Comparison of ENCODE assay signal across 20 mouse cellular contexts in the genomic region with DNA sequence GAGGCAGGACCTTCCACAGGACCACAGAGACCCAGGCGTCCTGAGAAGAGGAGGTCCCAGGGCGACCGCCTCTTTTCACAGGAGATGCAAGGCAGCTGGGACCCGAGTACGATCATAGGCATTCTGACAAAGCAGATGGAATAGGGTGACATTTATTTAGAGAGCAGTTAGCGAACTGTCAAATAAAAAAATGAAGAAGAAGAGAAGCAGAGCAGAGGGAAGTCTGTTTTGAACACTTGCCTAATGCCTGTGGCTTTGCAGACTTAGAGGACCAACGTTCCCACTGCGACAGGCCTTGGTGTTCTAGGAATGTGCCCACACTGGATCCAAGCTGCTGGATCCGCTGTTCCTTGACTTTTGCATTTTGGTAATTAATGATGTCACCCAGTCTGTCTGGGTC.
DNase-seq lines count a peak whose midpoint lies in the region; ATAC-seq and TF ChIP-seq lines count a peak whose summit lies in the region.
"Had no signal": no experiment of that assay in that cellular context is flagged by ENCODE, and none has a peak within 500 bp of the region (broad histone marks: within the 10 kb centered on the region; RNA-seq: fewer than 3 reads in every experiment).

No protein-coding gene starts in this region.

- no peak for ATAC-seq in intestine, embryonic 14.5 days (replicated peaks; ENCODE audit: low FRiP score, low TSS enrichment, low read depth)
- ATAC-seq in intestine, embryonic 16.5 days = no peak
- ATAC-seq: Patski had no signal

- no peaks in the 10 kb centered on the region for H3K9me3 ChIP-seq in intestine, embryonic 14.5 days (ENCODE audit: control insufficient read depth, low read length)
- no peaks in the 10 kb centered on the region for H3K9me3 ChIP-seq in intestine, embryonic 16.5 days (ENCODE audit: control insufficient read depth, low read length)
- H3K9me3 ChIP-seq: hindbrain, embryonic 15.5 days; neural tube, embryonic 12.5 days had no signal

- DNase-seq in intestine, embryonic 14.5 days (ENCODE audit: low spot score) = peak; percentile 51
- peak in 1 of 2 experiments; percentile 28 for DNase-seq in layer of hippocampus, adult 2 months (ENCODE audit: low spot score in 2 of 2)
- DNase-seq in layer of hippocampus, adult 9-10 months (ENCODE audit: low spot score) = no peak
- peak; percentile 10 for DNase-seq in Muller cell, postnatal 12 days (ENCODE audit: inconsistent ontology term)
- DNase-seq in lung, postnatal 25 days (ENCODE audit: low spot score) = peak; percentile 2
- DNase-seq in spleen, postnatal 14 days (ENCODE audit: low spot score in 2 of 2) = no peak
- DNase-seq in heart, postnatal 25 days (ENCODE audit: low spot score) = no peak
- DNase-seq: adrenal gland, postnatal 36 days; cerebellum, adult 9-10 months; heart, postnatal 4 days; kidney, adult 11 months; midbrain, embryonic 14.5 days; retina, postnatal 1 day; right cerebral cortex, postnatal 25 days; spleen, adult 18-20 months had no signal

- intact Hi-C loops in heart, postnatal 25 days (cut with DNase I) = no loop called here

- no peaks in the 10 kb centered on the region for H3K36me3 ChIP-seq in intestine, embryonic 14.5 days (ENCODE audit: control insufficient read depth, insufficient read depth, low read length)
- H3K36me3 ChIP-seq in intestine, embryonic 16.5 days (ENCODE audit: control insufficient read depth, insufficient read depth, low read length) = no peaks in the 10 kb centered on the region
- H3K36me3 ChIP-seq: hindbrain, embryonic 15.5 days; neural tube, embryonic 12.5 days had no signal

- H3K4me2 ChIP-seq in intestine, embryonic 14.5 days (ENCODE audit: low read length) = no peak overlapping the region
- H3K4me2 ChIP-seq in intestine, embryonic 16.5 days (ENCODE audit: low read depth, low read length) = no peak overlapping the region
- H3K4me2 ChIP-seq: hindbrain, embryonic 15.5 days; neural tube, embryonic 12.5 days had no signal

- 24% methylated on average over 9 of the region's 9 CpGs for WGBS in intestine, embryonic 14.5 days
- WGBS in intestine, embryonic 16.5 days = 49% methylated on average over 9 of the region's 9 CpGs

- no peaks in the 10 kb centered on the region for H3K27me3 ChIP-seq in intestine, embryonic 14.5 days (replicated peaks; ENCODE audit: control insufficient read depth, insufficient read depth, low read length)
- H3K27me3 ChIP-seq in intestine, embryonic 16.5 days (replicated peaks; ENCODE audit: control insufficient read depth, insufficient read depth, low read length) = no peaks in the 10 kb centered on the region
- H3K27me3 ChIP-seq: hindbrain, embryonic 15.5 days; neural tube, embryonic 12.5 days; Patski had no signal

- no peak for TF ChIP-seq CTCF in layer of hippocampus, adult 2 months (conservative IDR thresholded peaks at IDR 0.05)

- H3K4me3 ChIP-seq in intestine, embryonic 14.5 days (ENCODE audit: low read depth, low read length) = no peak overlapping the region
- H3K4me3 ChIP-seq in intestine, embryonic 16.5 days (ENCODE audit: low read length) = no peak overlapping the region
- H3K4me3 ChIP-seq in layer of hippocampus, adult 2 months = no peak overlapping the region
- H3K4me3 ChIP-seq: hindbrain, embryonic 15.5 days; megakaryocyte, embryonic 14.5 days; neural tube, embryonic 12.5 days had no signal

- no peak overlapping the region for H3K9ac ChIP-seq in intestine, embryonic 14.5 days (ENCODE audit: low read length)
- H3K9ac ChIP-seq in intestine, embryonic 16.5 days (ENCODE audit: low read depth, low read length) = no peak overlapping the region
- H3K9ac ChIP-seq: hindbrain, embryonic 15.5 days; neural tube, embryonic 12.5 days had no signal

- peaks cover 24% of the 10 kb centered on the region for H3K4me1 ChIP-seq in intestine, embryonic 14.5 days (replicated peaks; ENCODE audit: control insufficient read depth, insufficient read depth, low read length)
- H3K4me1 ChIP-seq in intestine, embryonic 16.5 days (ENCODE audit: control insufficient read depth, insufficient read depth, low read length) = peaks cover 33% of the 10 kb centered on the region
- H3K4me1 ChIP-seq: hindbrain, embryonic 15.5 days; megakaryocyte, embryonic 14.5 days; neural tube, embryonic 12.5 days had no signal

- no peak overlapping the region; the same call in 1 of the 2 replicates for H3K27ac ChIP-seq in intestine, embryonic 14.5 days (ENCODE audit: low read depth)
- no peak overlapping the region; the same call in 1 of the 2 replicates for H3K27ac ChIP-seq in intestine, embryonic 16.5 days (ENCODE audit: low read length)
- H3K27ac ChIP-seq in layer of hippocampus, adult 2 months = peak overlapping the region; percentile 78
- H3K27ac ChIP-seq: hindbrain, embryonic 15.5 days; neural tube, embryonic 12.5 days had no signal

Comparison
In these comparisons a context has a peak if more than half of its experiments do, and no peak if none do; other contexts are left out.
1. DNase-seq: peak in intestine, embryonic 14.5 days (single experiment), Muller cell, postnatal 12 days (single experiment) and lung, postnatal 25 days (single experiment); none in layer of hippocampus, adult 9-10 months (single experiment), spleen, postnatal 14 days (0 of 2) and heart, postnatal 25 days (single experiment).